Mouse (Mus musculus): ENCODE measurements around the gene Ttc7.

Gene Ttc7

GRCm38 (mm10) chr17:87337683-87338082, 55.0 kb downstream of the Ttc7 start:
- DNase-seq (ENCODE audit: low read depth, low spot score) = no peak

GRCm38 (mm10) chr17:87339122-87339521, 56.4 kb downstream of the Ttc7 start:
- DNase-seq (ENCODE audit: low read depth, low spot score) = no peak

GRCm38 (mm10) chr17:87343060-87343703, 60.5 kb downstream of the Ttc7 start:
- no peak for DNase-seq (ENCODE audit: low read depth, low spot score)

GRCm38 (mm10) chr17:87344441-87345251, 62.0 kb downstream of the Ttc7 start:
- DNase-seq (ENCODE audit: low read depth, low spot score) = no peak

- DNase-seq (ENCODE audit: low read depth, low spot score) = no peak
These were observed 62.5 kb downstream of the Ttc7 start for GRCm38 (mm10) chr17:87345252-87345593.

- no peak for DNase-seq (ENCODE audit: low read depth, low spot score)
These were observed 65.7 kb downstream of the Ttc7 start for GRCm38 (mm10) chr17:87348353-87348752.

GRCm38 (mm10) chr17:87349069-87349468, 66.4 kb downstream of the Ttc7 start:
- no peak for DNase-seq (ENCODE audit: low read depth, low spot score)

GRCm38 (mm10) chr17:87349575-87349974, 66.9 kb downstream of the Ttc7 start:
- DNase-seq (ENCODE audit: low read depth, low spot score) = no peak

GRCm38 (mm10) chr17:87350471-87351240, 68.0 kb downstream of the Ttc7 start:
- DNase-seq (ENCODE audit: low read depth, low spot score) = no peak

GRCm38 (mm10) chr17:87351241-87352105, 68.8 kb downstream of the Ttc7 start:
- DNase-seq (ENCODE audit: low read depth, low spot score) = no peak

GRCm38 (mm10) chr17:87352106-87352897, 69.6 kb downstream of the Ttc7 start:
- no peak for DNase-seq (ENCODE audit: low read depth, low spot score)

- DNase-seq (ENCODE audit: low read depth, low spot score) = no peak
These were observed 70.2 kb downstream of the Ttc7 start for GRCm38 (mm10) chr17:87352898-87353225.

- no peak for DNase-seq (ENCODE audit: low read depth, low spot score)
These were observed 71.1 kb downstream of the Ttc7 start for GRCm38 (mm10) chr17:87353745-87354320.

- DNase-seq (ENCODE audit: low read depth, low spot score) = no peak
These were observed 72.8 kb downstream of the Ttc7 start for GRCm38 (mm10) chr17:87355456-87355855.

- no peak for DNase-seq (ENCODE audit: low read depth, low spot score)
These were observed 73.6 kb downstream of the Ttc7 start for GRCm38 (mm10) chr17:87356261-87356660.

GRCm38 (mm10) chr17:87357506-87357905, 74.8 kb downstream of the Ttc7 start:
- DNase-seq (ENCODE audit: low read depth, low spot score) = no peak

- no peak for DNase-seq (ENCODE audit: low read depth, low spot score)
These were observed 78.4 kb downstream of the Ttc7 start for GRCm38 (mm10) chr17:87361132-87361531.

GRCm38 (mm10) chr17:87364108-87364507, 81.4 kb downstream of the Ttc7 start:
- DNase-seq (ENCODE audit: low read depth, low spot score) = no peak

- no peak for DNase-seq (ENCODE audit: low read depth, low spot score)
These were observed 82.6 kb downstream of the Ttc7 start for GRCm38 (mm10) chr17:87365268-87365667.

GRCm38 (mm10) chr17:87366520-87366919, 83.8 kb downstream of the Ttc7 start:
- DNase-seq (ENCODE audit: low read depth, low spot score) = no peak

Measured in c-Kit-negative CD71-positive TER-119-positive erythroid progenitor cells, embryonic 14.5 days (primary cell).